Mouse (Mus musculus) thymus, adult 2 months (tissue): ENCODE results near the gene Ppox. TPM values are rescaled to one million over a fixed set of nuclear protein-coding genes. Genes with fewer than 3 reads are reported as not detected.
A peak's percentile ranks its signal among the peaks of the same experiment; 100 is the strongest.

Experiments used
- DNase-seq: peaks from one replicate; pipeline ENCODE4 v3.0.0; 2021
- H3K27ac ChIP-seq: fragments of 200-500 bp; 2 replicates; pipeline ENCODE4 v1.5.1; 2012; ENCODE audit warnings: low read length, control low read depth; ENCODE audit not compliant: control insufficient read depth, insufficient read depth
- H3K27me3 ChIP-seq: fragments of 200-500 bp; 2 replicates; pipeline ENCODE4 v1.6.1; 2012; ENCODE audit warnings: mild to moderate bottlenecking, low read length, moderate library complexity, mixed read lengths; ENCODE audit not compliant: control insufficient read depth, insufficient read depth
- H3K36me3 ChIP-seq: fragments of 200-500 bp; 2 replicates; pipeline ENCODE4 v1.6.1; 2012; ENCODE audit warnings: mild to moderate bottlenecking, low read length, moderate library complexity; ENCODE audit not compliant: control insufficient read depth, insufficient read depth
- H3K4me1 ChIP-seq: fragments of 200-500 bp; replicated peaks from 2 replicates; pipeline ENCODE4 v1.6.1; 2012; ENCODE audit warnings: low read length; ENCODE audit not compliant: control insufficient read depth, insufficient read depth
- H3K4me3 ChIP-seq: fragments of 200-500 bp; 2 replicates; pipeline ENCODE4 v1.5.1; 2012; ENCODE audit warnings: mild to moderate bottlenecking, low read length, control low read depth, moderate library complexity; ENCODE audit not compliant: control insufficient read depth, insufficient read depth
- CTCF ChIP-seq: fragments of 200-500 bp; IDR thresholded peaks from 2 replicates; pipeline ENCODE4 v1.5.1; 2012; ENCODE audit warnings: mild to moderate bottlenecking, control low read depth, low read length, moderate library complexity, borderline replicate concordance; ENCODE audit not compliant: control insufficient read depth, poor library complexity, insufficient read depth; ENCODE audit errors: extremely low read depth
- POLR2A ChIP-seq: fragments of 200-500 bp; IDR thresholded peaks from 2 replicates; pipeline ENCODE4 v1.6.1; 2012; ENCODE audit warnings: mild to moderate bottlenecking, low read length, control low read depth, moderate library complexity; ENCODE audit not compliant: control insufficient read depth, poor library complexity, insufficient read depth; ENCODE audit errors: extremely low read depth
- WGBS: fragments of 180-500 bp; shearing (Covaris S2); methylation state at CpG from one replicate; pipeline ENCODE4 v1.1.7; 2018; 5-methylcytosine and 5-hydroxymethylcytosine counted together
- polyA plus RNA-seq: library from polyadenylated mRNA; depleted of rRNA; stranded (reverse); fragments of >200 nt; gene quantifications from 2 replicates; pipeline ENCODE4 v1.2.3, GENCODE M21; 2012

Ppox gene
- polyA plus RNA-seq, 1 experiment, result 71.5 TPM

DNA sequence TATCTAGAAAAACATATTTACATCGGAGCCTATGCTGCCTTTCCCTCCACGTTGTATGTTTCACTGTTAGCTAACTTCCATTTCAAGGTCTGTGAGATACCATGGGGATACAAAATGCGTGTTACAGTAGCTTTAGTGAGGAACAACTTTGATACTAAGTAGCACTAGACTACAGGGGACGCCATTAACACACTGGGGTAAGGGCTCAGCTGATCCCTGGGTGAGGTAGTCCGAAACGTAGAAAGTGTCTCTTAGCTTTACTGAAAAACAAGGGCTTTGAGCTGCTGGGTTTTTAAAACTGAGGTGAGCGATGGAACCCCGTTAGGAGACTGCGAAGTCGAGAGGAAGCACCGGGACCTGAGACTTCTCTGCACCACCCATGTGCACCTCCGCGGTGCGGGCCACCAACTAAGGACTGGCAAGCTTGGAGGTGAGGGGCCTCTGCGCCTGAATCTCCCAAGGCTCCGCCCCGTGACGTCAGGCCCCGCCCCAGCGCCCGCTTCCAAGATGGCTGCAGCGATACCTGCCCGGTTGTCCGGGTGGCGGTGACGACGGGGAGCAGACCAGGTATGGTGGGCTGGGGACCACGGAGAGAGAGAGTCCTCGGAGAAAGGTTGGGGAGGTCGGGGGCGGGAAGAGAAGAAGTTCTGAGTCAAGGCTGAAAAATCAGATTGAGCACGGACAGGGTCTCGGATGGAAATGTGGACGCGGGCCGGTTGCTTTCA lies 11.0 kb downstream of the Ppox start, which contains the start of gene B4galt3:
B4galt3 (plus strand) TSS at position 481 of the 725 bp plus-strand sequence.
- H3K36me3 ChIP-seq, result peaks cover 13% of the 10 kb centered on the region
- no peaks in the 10 kb centered on the region for H3K27me3 ChIP-seq
- 6% methylated on average over 36 of the region's 36 CpGs for WGBS
- H3K27ac ChIP-seq, result no peak within 1 kb of the TSS
- peak within 1 kb of the TSS; percentile 71 for H3K4me3 ChIP-seq
- peak; percentile 99 for DNase-seq
- H3K4me1 ChIP-seq, result peaks cover 13% of the 10 kb centered on the region
- peak; percentile 96 for TF ChIP-seq POLR2A
- peak; percentile 37; the same call in 1 of the 2 replicates for TF ChIP-seq CTCF

DNA sequence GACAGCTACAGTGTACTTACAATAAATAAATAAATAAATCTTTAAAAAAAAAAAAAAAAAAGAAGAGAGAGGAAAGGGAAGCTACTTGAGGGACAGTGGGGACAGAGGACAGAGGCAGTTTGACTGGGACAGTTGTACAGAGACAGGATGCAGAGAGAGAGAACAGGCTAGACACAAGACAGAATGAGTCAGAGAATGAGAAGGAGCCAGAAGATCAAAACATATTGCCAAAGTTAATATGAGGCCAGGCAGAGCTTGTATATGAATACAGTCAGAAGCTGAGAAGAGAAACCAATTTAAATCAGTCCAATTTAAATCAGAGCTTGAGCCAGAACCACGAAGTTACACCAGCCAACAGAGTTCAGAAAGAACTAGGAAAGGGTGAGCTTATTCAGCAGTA lies 12.6 kb downstream of the Ppox start:
- DNase-seq, result no peak
- TF ChIP-seq POLR2A, result no peak
- TF ChIP-seq CTCF, result no peak
- H3K36me3 ChIP-seq, result no peaks in the 10 kb centered on the region
- H3K4me1 ChIP-seq, result peaks cover 13% of the 10 kb centered on the region
- no peak overlapping the region for H3K27ac ChIP-seq
- whole genome bisulfite sequencing, result 68% methylated on average over 1 of the region's 1 CpGs
- no peaks in the 10 kb centered on the region for H3K27me3 ChIP-seq
- no peak overlapping the region for H3K4me3 ChIP-seq

DNA sequence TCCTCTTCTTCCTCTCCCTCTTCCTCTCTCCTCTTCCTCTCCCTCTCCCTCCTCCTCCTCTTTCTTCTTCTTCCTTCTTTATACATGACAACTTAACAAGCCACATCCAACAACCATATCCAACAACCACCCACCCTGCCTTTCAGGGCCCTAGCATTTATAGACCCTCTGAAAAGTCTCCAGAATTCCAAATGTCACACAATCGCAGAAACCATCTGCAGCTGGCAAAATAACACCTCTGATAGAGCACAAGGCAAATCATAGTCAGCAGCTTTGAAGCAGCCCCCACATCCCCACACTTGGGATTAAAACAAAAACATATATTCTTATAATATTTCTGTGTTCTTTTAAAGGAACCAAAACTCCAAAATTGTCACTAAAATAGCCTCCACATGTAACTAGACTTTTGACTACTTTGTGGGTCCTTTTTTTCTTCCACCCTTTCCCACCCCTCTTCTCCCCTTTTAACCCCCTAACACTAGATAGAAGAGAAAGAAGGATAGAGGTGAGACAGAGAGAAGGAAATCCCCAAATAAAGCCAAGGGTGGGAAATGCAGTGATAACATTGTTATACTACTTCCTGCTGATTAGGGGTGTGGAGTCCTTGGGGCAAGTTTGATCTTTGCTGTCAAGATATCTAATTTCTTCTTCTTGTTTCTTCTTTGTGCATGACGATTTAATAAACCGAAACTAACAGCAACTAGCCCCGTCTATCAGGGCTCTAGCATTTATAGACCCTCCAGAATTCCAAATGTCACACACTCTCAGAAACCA lies 14.8 kb downstream of the Ppox start:
- TF ChIP-seq CTCF (no peak), POLR2A (no peak)
- H3K36me3 ChIP-seq, result no peaks in the 10 kb centered on the region
- no peak overlapping the region for H3K4me3 ChIP-seq
- no peak for DNase-seq
- no peak overlapping the region for H3K27ac ChIP-seq
- no peaks in the 10 kb centered on the region for H3K27me3 ChIP-seq
- H3K4me1 ChIP-seq, result peaks cover 9% of the 10 kb centered on the region
- 46% methylated on average over 4 of the region's 4 CpGs for WGBS

DNA sequence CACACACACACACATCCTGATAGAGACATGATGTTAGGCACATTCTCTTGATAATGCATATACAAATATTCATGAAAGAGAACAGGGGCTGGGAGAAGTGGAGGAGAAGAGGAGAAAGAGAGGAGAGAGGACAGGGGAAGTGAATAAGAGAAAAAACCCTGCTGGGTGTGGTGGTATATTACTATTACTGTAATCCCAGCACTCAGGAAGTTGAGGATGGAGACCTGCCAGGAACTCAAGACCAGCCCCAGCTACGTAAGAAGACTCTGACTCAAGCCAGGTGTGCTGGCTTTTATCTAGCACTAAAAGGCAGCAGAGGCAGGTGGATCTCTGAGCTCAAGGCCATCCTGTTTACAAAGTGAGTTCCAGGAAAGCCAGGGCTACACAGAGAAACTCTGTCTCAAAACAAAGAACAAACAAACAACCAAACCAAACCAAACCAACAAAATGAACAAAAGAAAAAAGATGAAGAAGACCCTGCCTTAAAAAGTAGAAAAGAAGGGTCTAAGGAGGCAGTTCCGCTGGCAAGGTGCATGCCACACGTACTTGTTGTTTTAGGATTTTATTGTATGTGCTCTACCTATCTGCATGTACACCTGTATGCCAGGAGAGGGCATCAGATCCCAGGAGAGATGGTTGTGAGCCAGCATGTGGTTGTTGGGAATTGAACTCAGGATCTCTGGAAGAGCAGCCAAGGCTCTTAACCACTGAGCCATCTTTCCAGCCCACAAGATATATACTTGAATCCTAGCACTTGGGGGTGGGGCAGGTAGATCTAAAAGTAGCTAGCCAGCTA lies 17.1 kb downstream of the Ppox start:
- 67% methylated on average over 3 of the region's 3 CpGs for WGBS
- no peaks in the 10 kb centered on the region for H3K36me3 ChIP-seq
- 0 out of 2 replicates have a peak, but pooled peaks cover 2% of the 10 kb centered on the region for H3K4me1 ChIP-seq
- no peaks in the 10 kb centered on the region for H3K27me3 ChIP-seq
- TF ChIP-seq POLR2A (no peak), CTCF (no peak)
- H3K27ac ChIP-seq, result no peak overlapping the region
- no peak for DNase-seq
- H3K4me3 ChIP-seq, result no peak overlapping the region

DNA sequence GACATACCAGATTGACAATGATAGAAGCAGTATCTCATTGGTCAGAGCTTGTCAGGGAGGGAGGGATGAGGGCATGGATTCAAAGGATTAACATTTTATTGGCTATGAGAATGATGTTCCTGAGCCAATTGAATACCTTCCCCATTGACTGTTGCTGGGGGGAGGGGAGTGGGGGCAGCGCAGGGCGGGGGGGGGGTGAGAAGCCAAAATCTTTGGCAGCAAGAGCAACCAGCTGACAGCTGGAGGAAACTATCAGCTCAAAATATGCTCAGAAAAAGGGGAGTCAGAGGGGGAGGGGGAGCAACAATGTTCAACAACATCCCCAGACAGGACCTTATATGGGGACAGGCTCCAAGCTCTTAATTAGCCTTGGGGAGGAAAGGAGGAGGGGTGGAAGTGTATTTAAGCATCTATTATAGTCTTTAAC lies 17.8 kb downstream of the Ppox start:
- DNase-seq, result no peak
- Histone ChIP-seq H3K4me1 (0 out of 2 replicates have a peak, but pooled peaks cover 2% of the 10 kb centered on the region), H3K36me3 (no peaks in the 10 kb centered on the region), H3K27me3 (no peaks in the 10 kb centered on the region), H3K27ac (no peak overlapping the region), H3K4me3 (no peak overlapping the region)
- TF ChIP-seq CTCF (no peak), POLR2A (no peak)
- WGBS, result 3% methylated on average over 2 of the region's 2 CpGs

DNA sequence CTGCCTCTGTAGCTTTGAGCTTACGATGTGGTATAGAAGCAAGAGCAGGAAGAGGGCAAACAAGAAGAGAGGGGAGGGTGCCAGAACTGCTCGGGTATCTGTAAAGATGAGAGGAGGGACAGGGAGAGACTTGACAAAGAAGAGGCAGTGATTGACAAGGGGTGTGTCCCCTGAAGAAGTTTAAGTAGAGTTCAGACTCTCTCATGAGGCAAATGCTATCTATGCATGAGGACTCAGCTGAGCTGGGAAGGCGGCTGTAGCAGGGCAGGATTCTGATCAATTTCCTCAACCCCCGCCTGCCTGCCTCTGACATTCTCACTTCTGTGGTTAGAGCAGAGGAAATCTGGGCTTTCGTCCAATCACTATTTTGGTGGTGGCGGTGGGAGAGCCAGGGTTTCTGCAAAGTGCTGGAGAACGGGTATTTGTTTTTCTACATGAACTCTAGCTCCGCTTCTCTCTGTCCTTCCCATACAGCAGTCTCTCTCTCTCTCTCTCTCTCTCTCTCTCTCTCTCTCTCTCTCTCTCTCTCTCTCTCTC lies 18.3 kb downstream of the Ppox start:
- H3K4me3 ChIP-seq, result no peak overlapping the region
- WGBS, result 1% methylated on average over 8 of the region's 8 CpGs
- TF ChIP-seq POLR2A (no peak), CTCF (no peak)

More for the DNA sequence above, 18.3 kb downstream of the Ppox start:
- Histone ChIP-seq H3K27me3 (no peaks in the 10 kb centered on the region), H3K27ac (no peak overlapping the region), H3K4me1 (0 out of 2 replicates have a peak, but pooled peaks cover 2% of the 10 kb centered on the region), H3K36me3 (no peaks in the 10 kb centered on the region)
- no peak for DNase-seq
